Mouse (Mus musculus) gastrocnemius, postnatal 25 days (tissue): Measurements from ENCODE around the gene Ghrh. TPM values are rescaled to one million over a fixed set of nuclear protein-coding genes. Genes with fewer than 3 reads are reported as not detected.

Experiments used
- DNase-seq: peaks from one replicate; pipeline ENCODE4 v3.0.0; 2022
- total RNA-seq, 2 experiments: library from RNA; stranded (reverse); gene quantifications; 1 replicate in 1 of 2; 2 replicates in 1 of 2; pipeline ENCODE4 v1.2.3; 2021

Gene Ghrh
- total RNA-seq, 2 experiments from 2014 or later: not detected

GRCm38 (mm10) chr2:157308273-157308917 lies 38.9 kb downstream of the Ghrh start:
- DNase-seq: no peak

DNA sequence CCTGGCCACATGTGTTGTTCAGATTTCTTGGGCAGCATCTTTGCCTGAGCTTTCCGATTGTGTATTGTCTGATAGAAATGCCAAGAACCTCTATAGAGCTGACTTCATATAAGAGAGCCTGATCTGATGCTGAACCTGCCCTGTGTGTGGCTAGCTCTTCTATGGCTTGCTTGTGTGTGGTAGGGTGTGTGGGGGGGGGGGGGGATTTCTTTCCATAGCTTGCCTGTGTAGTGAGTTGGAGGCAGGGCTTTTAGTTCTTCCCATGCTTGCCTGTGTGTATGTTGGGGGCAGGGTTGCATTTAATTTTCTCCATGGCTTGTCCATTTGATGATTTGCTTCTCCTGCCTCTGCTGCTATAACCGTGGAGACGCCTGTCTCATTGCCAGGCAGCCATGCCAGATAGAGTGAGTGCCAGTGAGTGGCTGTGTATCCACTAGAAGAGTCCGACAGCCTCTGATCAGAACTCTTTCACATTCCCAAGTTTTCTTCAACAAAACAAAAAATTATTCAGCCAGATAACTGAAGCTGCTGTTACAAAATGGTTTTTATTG lies 39.5 kb downstream of the Ghrh start:
- DNase-seq: no peak

DNA sequence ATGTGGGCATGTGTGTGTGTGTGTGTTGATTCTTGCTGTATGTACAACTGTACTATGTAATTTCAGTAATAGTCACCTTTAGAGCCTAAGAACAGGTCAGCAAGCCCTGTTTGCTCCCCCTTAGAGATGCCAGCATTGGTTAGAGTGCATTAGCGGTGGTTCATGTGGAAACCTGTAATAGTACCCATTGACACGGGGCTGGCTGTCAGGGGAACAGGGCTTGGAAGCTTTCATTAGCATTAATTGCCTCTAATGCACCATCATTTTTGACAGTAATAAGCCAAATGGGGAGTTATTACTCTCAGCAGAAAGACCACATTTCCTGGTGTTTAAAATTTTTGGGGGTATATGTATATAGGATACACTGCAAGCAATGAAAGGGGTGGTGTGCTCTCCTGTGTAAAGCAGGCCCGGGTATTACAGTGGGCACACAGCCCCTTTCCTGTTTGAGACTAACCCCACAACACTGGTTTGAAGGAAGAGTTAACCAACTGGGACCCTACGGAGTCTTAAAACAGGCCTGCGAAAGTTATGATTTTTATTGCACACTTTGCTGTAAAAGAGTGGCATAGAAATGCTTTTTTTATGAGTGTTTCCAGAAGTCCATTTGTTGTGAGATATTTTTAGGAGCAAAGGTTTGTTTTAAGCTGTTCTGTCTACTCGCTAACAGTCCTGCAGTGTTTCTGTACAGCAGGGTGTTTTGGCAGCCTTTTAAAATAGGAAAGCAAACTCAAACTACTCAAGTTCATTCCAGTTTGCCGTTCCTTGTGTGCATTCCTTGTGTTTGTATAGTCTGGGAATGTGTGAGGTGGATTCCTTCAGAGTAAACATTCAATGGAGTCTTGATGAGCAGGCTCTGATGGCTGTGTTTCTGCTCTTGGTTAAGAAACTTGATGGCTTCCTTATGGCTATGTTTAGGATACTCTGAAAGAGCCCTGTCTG lies 40.9 kb downstream of the Ghrh start:
- DNase-seq: no peak

DNA sequence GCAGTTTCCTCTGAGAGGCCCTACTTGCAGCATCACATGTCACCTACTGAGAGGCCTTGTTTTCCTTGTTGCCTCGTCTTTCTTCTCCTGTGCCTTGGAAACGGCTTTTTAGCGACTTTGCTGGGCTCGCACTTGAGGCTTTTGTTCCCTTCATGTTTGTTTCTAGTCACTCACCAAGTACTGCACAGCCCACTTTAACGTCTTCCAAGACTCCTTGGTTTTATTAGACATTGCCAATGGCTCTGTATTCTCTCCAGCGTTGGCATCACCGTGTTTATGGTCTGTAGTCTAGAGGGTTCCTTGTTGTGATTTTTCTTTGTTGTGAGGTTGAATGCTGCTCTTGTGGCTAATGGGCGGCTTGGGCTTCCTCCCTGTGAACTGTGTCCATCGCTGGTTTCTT lies 44.2 kb downstream of the Ghrh start:
- no peak for DNase-seq

DNA sequence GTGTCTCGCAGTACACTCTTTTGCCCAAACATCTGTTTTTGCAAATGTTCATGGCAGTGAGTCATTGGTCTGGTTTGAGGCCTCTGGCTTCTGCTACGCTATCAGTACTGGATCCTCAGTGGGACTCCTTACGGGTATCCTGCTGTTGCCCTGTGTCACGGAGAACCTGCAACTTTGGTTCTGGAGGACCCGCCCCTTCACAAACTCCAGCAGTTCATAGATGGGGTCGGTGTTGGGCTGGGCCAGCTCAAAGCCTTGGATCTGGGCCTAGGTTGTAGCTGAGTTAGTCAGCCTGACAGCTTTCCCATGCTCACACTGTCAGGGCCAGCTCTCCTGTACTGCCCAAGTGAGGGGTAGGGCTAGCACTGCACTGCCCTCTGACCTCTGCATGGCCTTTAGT lies 47.3 kb downstream of the Ghrh start:
- DNase-seq: no peak

GRCm38 (mm10) chr2:157296105-157296689 lies 51.1 kb downstream of the Ghrh start:
- DNase-seq: no peak

DNA sequence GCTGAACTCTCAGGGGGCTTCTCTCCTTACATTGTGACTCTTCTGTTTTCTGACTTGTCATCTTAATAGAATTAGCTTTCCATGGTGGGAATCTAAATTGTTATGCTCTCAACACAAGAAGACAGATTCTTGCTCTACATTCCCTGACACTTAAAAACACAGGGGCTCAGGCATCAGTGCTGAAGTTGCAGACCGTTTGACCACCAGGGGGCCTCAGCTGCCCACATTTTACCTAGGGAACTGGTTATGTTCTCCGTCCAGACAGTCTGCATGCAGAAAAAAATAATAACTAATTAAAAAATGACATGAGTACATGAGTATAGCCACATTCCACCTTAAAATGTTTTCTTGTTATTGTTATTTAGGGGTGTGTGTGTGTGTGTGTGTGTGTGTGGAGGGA lies 55.2 kb downstream of the Ghrh start:
- DNase-seq: peak; percentile 30

GRCm38 (mm10) chr2:157288996-157289395 lies 58.3 kb downstream of the Ghrh start:
- no peak for DNase-seq

GRCm38 (mm10) chr2:157287542-157287941 lies 59.8 kb downstream of the Ghrh start:
- no peak for DNase-seq

DNA sequence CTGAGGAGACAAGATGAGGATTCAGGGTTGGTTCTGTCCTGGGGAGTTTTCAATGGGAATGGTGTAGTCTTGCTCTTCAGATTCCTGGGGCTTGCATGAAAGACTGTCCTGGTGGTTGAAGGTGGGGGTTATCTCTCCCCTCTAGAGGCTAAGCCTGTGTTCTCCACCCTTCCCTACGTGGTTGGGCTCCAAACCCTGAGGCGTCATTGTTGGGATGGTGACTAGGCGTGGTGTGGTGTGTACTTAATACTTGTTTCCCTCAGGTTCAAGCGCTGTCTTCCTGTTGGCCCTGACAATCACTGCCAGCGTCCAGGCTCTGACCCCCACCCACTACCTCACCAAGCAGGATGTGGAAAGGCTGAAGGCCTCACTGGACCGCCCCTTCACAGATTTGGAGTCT lies 64.0 kb downstream of the Ghrh start:
- no peak for DNase-seq

Other genes with a start within 250 kb of the Ghrh start
- gene Samhd1, start 212.2 kb downstream of the Ghrh start, total RNA-seq: 10 to 100 TPM; 12.0 to 14.5 TPM
- gene Rbl1, start 143.0 kb downstream of the Ghrh start, total RNA-seq: 1 to 10 TPM; 1.4 to 2.3 TPM
- gene Rpn2, start 68.5 kb downstream of the Ghrh start, total RNA-seq: 10 to 100 TPM; 70.0 to 79.6 TPM
- gene Mroh8, start 68.0 kb downstream of the Ghrh start, total RNA-seq: 1 to 10 TPM in 1 of 2 experiments, under 1 TPM in 1; 0.48 to 1.2 TPM
- gene Manbal, start 20.1 kb upstream of the Ghrh start, total RNA-seq: 10 to 100 TPM; 12.5 to 15.7 TPM
- gene Src, start 70.9 kb upstream of the Ghrh start, total RNA-seq: 1 to 10 TPM; 3.1 to 3.6 TPM
- gene Nnat, start 212.6 kb upstream of the Ghrh start, total RNA-seq: 10 to 100 TPM in 1 of 2 experiments, 1 to 10 TPM in 1; 1.3 to 49.1 TPM
- 10 to 100 TPM; 19.2 to 20.7 TPM for gene Blcap, start 223.8 kb upstream of the Ghrh start, total RNA-seq